Mouse (Mus musculus) bone marrow macrophage, adult 2 months (primary cell): ENCODE measurements around the gene Prss36.

Experiments
- CTCF ChIP-seq: IDR thresholded peaks from 2 replicates; pipeline ENCODE4 v1.5.1; 2012; ENCODE audit warnings: low read depth, mild to moderate bottlenecking, low read length, moderate library complexity
- POLR2A ChIP-seq: IDR thresholded peaks from 2 replicates; pipeline ENCODE4 v1.6.1; 2012; ENCODE audit warnings: mild to moderate bottlenecking, low read depth, low read length, borderline replicate concordance

- TF ChIP-seq CTCF (no peak), POLR2A (no peak)
Measured at GRCm38 (mm10) chr7:127926066-127926465, 20.5 kb downstream of the Prss36 start.
